Mouse (Mus musculus): ENCODE measurements around the gene Vrtn. TPM values are rescaled to one million over a fixed set of nuclear protein-coding genes. Genes with fewer than 3 reads are reported as not detected.

The Vrtn gene
- not detected in 2 replicates for total RNA-seq (2014; rRNA removed; ENCODE audit: low replicate concordance)
- not detected in 2 replicates for polyA plus RNA-seq (2015; fragmentation: Nextera tagmentation; extraction: Ambion mirVana)

DNA sequence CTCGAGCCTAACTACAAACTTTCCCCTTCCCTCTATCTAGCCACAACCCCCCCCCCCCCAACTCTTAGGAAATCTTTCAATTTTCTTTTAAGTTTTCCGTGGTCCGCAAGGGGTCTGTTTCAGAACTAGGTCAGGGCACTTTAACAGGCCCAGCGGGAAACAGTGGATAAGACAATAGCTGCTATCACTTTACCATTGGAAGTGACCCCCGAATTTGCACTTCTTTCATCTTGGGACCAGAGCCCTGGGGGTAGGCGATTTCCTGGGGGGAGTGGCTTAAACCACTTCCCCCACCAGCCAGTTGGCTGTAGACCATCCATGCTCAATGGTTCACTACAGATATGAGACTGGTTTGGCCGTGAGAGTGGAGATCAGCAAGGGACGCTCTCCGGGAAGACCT lies at the start of gene Vrtn:
Gene Vrtn, plus strand, starts transcription at position 366 of the 400 bp plus-strand sequence.
- Histone ChIP-seq H3K9me3 (replicated peaks; ENCODE audit: control insufficient read depth, low read length) (no peaks in the 10 kb centered on the region), H3K27me3 (ENCODE audit: control insufficient read depth, insufficient read depth, low read length) (peaks cover 42% of the 10 kb centered on the region), H3K9ac (replicated peaks; ENCODE audit: low read depth, low read length) (no peak within 1 kb of the TSS), H3K36me3 (replicated peaks; ENCODE audit: control insufficient read depth, insufficient read depth, low read length) (no peaks in the 10 kb centered on the region), H3K4me3 (ENCODE audit: low read depth, low read length) (no peak within 1 kb of the TSS), H3K27ac (ENCODE audit: low read depth) (no peak within 1 kb of the TSS), H3K4me2 (ENCODE audit: low read depth, low read length) (no peak within 1 kb of the TSS), H3K4me1 (ENCODE audit: control insufficient read depth, insufficient read depth) (no peaks in the 10 kb centered on the region)
- no peak for TF ChIP-seq EP300 (IDR thresholded peaks at IDR 0.05; ENCODE audit: low read depth)
- TF ChIP-seq CTCF (IDR thresholded peaks at IDR 0.05; ENCODE audit: low read depth), result no peak
- DNase-seq (ENCODE audit: low spot score), result no peak
- ATAC-seq (ENCODE audit: insufficient read depth, low read depth), result no peak
- 7% methylated on average over 9 of the region's 9 CpGs for WGBS

DNA sequence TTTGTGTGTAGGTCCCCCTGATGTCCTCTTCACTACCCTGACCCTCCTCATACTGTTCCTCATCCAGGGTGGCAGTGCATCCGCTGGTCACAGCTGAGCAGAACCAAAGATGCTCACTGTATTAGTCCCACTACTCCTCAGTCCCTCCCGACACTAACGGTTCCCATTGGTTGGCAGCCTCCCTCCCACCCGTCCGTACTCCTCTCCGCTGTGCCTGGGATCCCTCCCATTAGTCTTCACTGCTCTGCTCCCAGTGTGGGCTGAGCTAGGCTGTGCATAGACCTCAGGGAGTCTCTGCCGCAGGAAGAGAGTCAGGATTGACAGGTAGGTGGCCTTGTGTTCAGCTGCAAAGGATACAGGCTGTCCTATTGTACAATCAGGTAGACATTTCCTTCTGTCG lies 42.5 kb upstream of the Vrtn start:
- Histone ChIP-seq H3K4me2 (ENCODE audit: low read depth, low read length) (no peak overlapping the region), H3K9me3 (replicated peaks; ENCODE audit: control insufficient read depth, low read length) (no peaks in the 10 kb centered on the region), H3K36me3 (replicated peaks; ENCODE audit: control insufficient read depth, insufficient read depth, low read length) (peaks cover 5% of the 10 kb centered on the region; the same call in 1 of the 2 replicates), H3K27ac (ENCODE audit: low read depth) (no peak overlapping the region), H3K4me3 (ENCODE audit: low read depth, low read length) (no peak overlapping the region), H3K27me3 (ENCODE audit: control insufficient read depth, insufficient read depth, low read length) (no peaks in the 10 kb centered on the region), H3K4me1 (ENCODE audit: control insufficient read depth, insufficient read depth) (no peaks in the 10 kb centered on the region), H3K9ac (replicated peaks; ENCODE audit: low read depth, low read length) (no peak overlapping the region)
- TF ChIP-seq EP300 (IDR thresholded peaks at IDR 0.05; ENCODE audit: low read depth), result no peak
- TF ChIP-seq CTCF (IDR thresholded peaks at IDR 0.05; ENCODE audit: low read depth), result no peak
- DNase-seq (ENCODE audit: low spot score) (no peak), ATAC-seq (ENCODE audit: insufficient read depth, low read depth) (no peak)
- 16% methylated on average over 8 of the region's 8 CpGs for WGBS

DNA sequence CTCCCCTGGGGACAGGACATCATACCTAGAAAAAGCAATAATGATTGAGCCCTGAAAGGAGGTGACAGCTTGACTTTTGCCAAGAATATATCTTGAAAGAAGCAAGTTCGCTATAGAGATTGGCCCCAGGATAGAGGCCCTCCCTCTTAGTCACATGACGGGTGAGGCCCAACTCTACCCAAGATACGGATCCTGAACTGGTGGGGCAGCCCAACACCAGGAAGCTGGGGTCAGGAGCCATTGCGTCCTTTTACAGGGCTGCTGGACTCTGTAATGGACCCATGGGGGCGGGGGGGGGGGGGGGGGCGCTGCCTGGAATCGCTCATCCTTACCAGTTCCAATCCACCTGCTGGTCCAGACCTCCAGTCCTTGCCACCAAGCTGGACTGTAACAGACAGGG lies 36.8 kb upstream of the Vrtn start:
- Histone ChIP-seq H3K36me3 (replicated peaks; ENCODE audit: control insufficient read depth, insufficient read depth, low read length) (peaks cover 18% of the 10 kb centered on the region; the same call in 1 of the 2 replicates), H3K4me1 (ENCODE audit: control insufficient read depth, insufficient read depth) (no peaks in the 10 kb centered on the region), H3K27me3 (ENCODE audit: control insufficient read depth, insufficient read depth, low read length) (no peaks in the 10 kb centered on the region), H3K27ac (ENCODE audit: low read depth) (no peak overlapping the region), H3K9ac (replicated peaks; ENCODE audit: low read depth, low read length) (no peak overlapping the region), H3K9me3 (replicated peaks; ENCODE audit: control insufficient read depth, low read length) (no peaks in the 10 kb centered on the region), H3K4me2 (ENCODE audit: low read depth, low read length) (no peak overlapping the region), H3K4me3 (ENCODE audit: low read depth, low read length) (no peak overlapping the region)
- DNase-seq (ENCODE audit: low spot score) (no peak), ATAC-seq (ENCODE audit: insufficient read depth, low read depth) (no peak)
- TF ChIP-seq EP300 (IDR thresholded peaks at IDR 0.05; ENCODE audit: low read depth) (no peak), CTCF (IDR thresholded peaks at IDR 0.05; ENCODE audit: low read depth) (no peak)
- 89% methylated on average over 7 of the region's 7 CpGs for WGBS

DNA sequence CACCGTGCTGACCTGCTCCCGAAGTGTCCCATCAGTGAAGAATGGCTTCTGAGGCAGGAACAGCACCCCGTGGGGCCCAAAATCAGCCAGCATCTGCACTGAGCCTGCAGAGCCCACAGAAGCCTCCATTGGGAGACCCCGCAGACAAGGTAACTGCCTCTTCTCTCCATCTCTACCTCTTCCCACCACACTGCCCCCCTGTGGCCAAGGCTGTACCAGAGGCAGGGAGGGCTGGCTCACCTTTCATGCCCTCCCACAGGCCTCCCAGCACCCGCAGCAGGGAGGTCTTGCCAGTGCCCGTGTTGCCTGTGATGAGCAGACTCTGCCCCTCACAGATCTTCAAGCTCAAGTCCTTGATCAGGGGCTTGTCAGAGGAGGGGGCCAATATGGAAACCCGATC lies 35.0 kb upstream of the Vrtn start:
- no peak for ATAC-seq (ENCODE audit: insufficient read depth, low read depth)
- no peak for TF ChIP-seq EP300 (IDR thresholded peaks at IDR 0.05; ENCODE audit: low read depth)
- TF ChIP-seq CTCF (IDR thresholded peaks at IDR 0.05; ENCODE audit: low read depth), result peak; percentile 30
- Histone ChIP-seq H3K4me3 (ENCODE audit: low read depth, low read length) (no peak overlapping the region), H3K27me3 (ENCODE audit: control insufficient read depth, insufficient read depth, low read length) (no peaks in the 10 kb centered on the region), H3K36me3 (replicated peaks; ENCODE audit: control insufficient read depth, insufficient read depth, low read length) (peaks cover 18% of the 10 kb centered on the region; the same call in 1 of the 2 replicates), H3K9me3 (replicated peaks; ENCODE audit: control insufficient read depth, low read length) (no peaks in the 10 kb centered on the region), H3K4me1 (ENCODE audit: control insufficient read depth, insufficient read depth) (no peaks in the 10 kb centered on the region), H3K27ac (ENCODE audit: low read depth) (no peak overlapping the region), H3K4me2 (ENCODE audit: low read depth, low read length) (no peak overlapping the region), H3K9ac (replicated peaks; ENCODE audit: low read depth, low read length) (no peak overlapping the region)
- WGBS, result 73% methylated on average over 7 of the region's 7 CpGs
- no peak for DNase-seq (ENCODE audit: low spot score)

DNA sequence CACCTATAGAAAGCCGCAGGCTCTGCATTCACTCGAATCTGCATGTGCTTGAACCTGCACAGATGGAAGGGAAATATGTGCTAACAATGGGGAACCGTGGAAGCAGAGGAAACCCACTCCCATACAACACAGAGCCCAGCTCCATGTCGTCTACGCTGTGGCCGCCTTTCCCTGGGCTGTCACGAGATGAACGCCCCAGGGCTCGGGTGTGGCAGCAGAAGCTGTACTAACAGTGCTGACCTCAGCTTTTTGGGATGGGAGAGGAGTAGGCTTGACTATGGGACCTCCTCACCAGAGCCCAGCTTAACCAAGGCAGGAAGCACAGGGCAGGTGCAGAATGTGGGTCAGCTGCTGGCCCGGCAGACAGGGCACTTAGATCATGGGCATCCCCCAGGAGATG lies 29.1 kb upstream of the Vrtn start:
- Histone ChIP-seq H3K4me2 (ENCODE audit: low read depth, low read length) (no peak overlapping the region), H3K36me3 (replicated peaks; ENCODE audit: control insufficient read depth, insufficient read depth, low read length) (0 out of 2 replicates have a peak, but pooled peaks cover 6% of the 10 kb centered on the region), H3K27ac (ENCODE audit: low read depth) (no peak overlapping the region), H3K9me3 (replicated peaks; ENCODE audit: control insufficient read depth, low read length) (no peaks in the 10 kb centered on the region), H3K4me3 (ENCODE audit: low read depth, low read length) (no peak overlapping the region), H3K4me1 (ENCODE audit: control insufficient read depth, insufficient read depth) (0 out of 2 replicates have a peak, but pooled peaks cover 2% of the 10 kb centered on the region), H3K27me3 (ENCODE audit: control insufficient read depth, insufficient read depth, low read length) (no peaks in the 10 kb centered on the region), H3K9ac (replicated peaks; ENCODE audit: low read depth, low read length) (no peak overlapping the region)
- TF ChIP-seq CTCF (IDR thresholded peaks at IDR 0.05; ENCODE audit: low read depth) (no peak), EP300 (IDR thresholded peaks at IDR 0.05; ENCODE audit: low read depth) (no peak)
- DNase-seq (ENCODE audit: low spot score) (no peak), ATAC-seq (ENCODE audit: insufficient read depth, low read depth) (no peak)
- WGBS, result 87% methylated on average over 10 of the region's 10 CpGs

DNA sequence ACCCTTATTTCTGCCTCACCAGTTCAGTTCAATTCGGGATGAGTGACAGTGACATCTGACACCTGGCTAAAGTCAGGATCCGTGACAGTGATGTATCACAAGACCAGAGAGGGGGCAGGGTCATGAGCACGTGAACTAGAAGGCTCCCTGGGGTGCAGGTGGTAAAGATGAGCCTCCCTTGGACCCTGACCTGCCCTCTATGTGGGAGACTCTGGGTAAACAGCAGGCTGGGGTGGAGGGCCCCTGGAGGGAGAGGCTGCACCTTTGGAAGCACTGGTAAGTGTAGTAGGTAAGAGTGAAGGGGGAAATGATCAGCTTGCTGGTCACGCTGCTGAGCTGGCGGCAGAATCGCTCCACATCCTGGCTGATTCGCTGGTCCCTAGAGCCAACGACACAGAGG lies 28.3 kb upstream of the Vrtn start:
- no peak for TF ChIP-seq EP300 (IDR thresholded peaks at IDR 0.05; ENCODE audit: low read depth)
- TF ChIP-seq CTCF (IDR thresholded peaks at IDR 0.05; ENCODE audit: low read depth), result no peak
- Histone ChIP-seq H3K4me2 (ENCODE audit: low read depth, low read length) (no peak overlapping the region), H3K9ac (replicated peaks; ENCODE audit: low read depth, low read length) (no peak overlapping the region), H3K4me1 (ENCODE audit: control insufficient read depth, insufficient read depth) (0 out of 2 replicates have a peak, but pooled peaks cover 5% of the 10 kb centered on the region), H3K4me3 (ENCODE audit: low read depth, low read length) (no peak overlapping the region), H3K36me3 (replicated peaks; ENCODE audit: control insufficient read depth, insufficient read depth, low read length) (0 out of 2 replicates have a peak, but pooled peaks cover 6% of the 10 kb centered on the region), H3K9me3 (replicated peaks; ENCODE audit: control insufficient read depth, low read length) (no peaks in the 10 kb centered on the region), H3K27me3 (ENCODE audit: control insufficient read depth, insufficient read depth, low read length) (no peaks in the 10 kb centered on the region), H3K27ac (ENCODE audit: low read depth) (no peak overlapping the region)
- no peak for DNase-seq (ENCODE audit: low spot score)
- 67% methylated on average over 8 of the region's 8 CpGs for WGBS
- ATAC-seq (ENCODE audit: insufficient read depth, low read depth), result no peak

Measured in heart, postnatal 0 days (tissue).